Mouse (Mus musculus): ENCODE measurements around the gene Gm10717. TPM values are rescaled to one million over a fixed set of nuclear protein-coding genes. Genes with fewer than 3 reads are reported as not detected.
"Not testable (repeated sequence)": the region's sequence is repeated elsewhere in the genome, so short reads cannot be mapped to it uniquely, and the experiment has no call there.

The Gm10717 gene
- polyA plus RNA-seq, 1 experiment from 2014 or later, result 0.53 TPM

DNA sequence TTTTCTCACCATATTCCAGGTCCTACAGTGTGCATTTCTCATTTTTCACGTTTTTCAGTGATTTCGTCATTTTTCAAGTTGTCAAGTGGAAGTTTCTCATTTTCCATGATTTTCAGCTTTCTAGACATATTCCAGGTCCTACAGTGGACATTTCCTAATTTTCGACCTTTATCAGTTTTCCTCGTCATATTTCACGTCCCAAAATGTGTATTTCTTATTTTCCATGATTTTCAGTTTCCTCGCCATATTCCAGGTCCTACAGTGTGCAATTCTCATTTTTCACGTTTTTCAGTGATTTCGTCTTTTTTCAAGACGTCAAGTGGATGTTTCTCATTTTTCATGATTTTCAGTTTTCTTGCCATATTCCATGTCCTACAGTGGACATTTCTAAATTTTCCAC, 2.0 kb downstream of the Gm10717 start:
- H3K9me3 ChIP-seq (ENCODE audit: control insufficient read depth, low read length); H3K4me1 ChIP-seq (ENCODE audit: control insufficient read depth in 2 of 2, insufficient read depth in 2 of 2, low read length in 2 of 2); H3K4me3 ChIP-seq (ENCODE audit: control insufficient read depth in 1 of 2, insufficient read depth in 1 of 2, low read depth in 1 of 2, low read length in 2 of 2); H3K36me3 ChIP-seq (ENCODE audit: control insufficient read depth, insufficient read depth, low read length); H3K27ac ChIP-seq (replicated peaks in 1 of 2; ENCODE audit: control insufficient read depth in 1 of 2, insufficient read depth in 1 of 2, low read depth in 2 of 2, low read length in 2 of 2); H3K27me3 ChIP-seq (ENCODE audit: control insufficient read depth, insufficient read depth, low read length); ATAC-seq (ENCODE audit: insufficient number of reproducible peaks, insufficient read depth, low FRiP score, low read depth); H3K4me2 ChIP-seq (ENCODE audit: low read length); H3K9ac ChIP-seq (ENCODE audit: low read length): not testable (repeated sequence)
- 64% methylated on average over 9 of the region's 9 CpGs for WGBS

DNA sequence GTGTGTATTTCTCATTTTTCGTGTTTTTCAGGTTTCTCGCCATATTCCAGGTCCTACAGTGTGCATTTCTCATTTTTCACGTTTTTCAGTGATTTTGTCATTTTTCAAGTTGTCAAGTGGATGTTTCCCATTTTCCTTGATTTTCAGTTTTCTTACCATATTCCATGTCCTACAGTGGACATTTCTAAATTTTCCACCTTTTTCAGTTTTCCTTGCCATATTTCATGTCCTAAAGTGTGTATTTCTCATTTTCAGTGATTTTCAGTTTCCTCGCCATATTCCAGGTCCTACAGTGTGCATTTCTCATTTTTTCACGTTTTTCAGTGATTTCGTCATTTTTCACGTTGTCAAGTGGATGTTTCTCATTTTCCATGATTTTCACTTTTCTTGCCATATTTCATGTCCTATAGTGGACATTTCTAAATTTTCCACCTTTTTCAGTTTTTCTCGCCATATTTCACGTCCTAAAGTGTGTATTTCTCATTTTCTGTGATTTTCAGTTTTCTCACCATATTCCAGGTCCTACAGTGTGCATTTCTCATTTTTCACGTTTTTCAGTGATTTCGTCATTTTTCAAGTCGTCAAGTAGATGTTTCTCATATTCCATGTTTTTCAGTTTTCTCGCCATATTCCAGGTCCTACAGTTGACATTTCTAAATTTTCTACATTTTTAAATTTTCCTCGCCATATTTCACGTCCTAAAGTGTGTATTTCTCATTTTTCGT, 4.2 kb downstream of the Gm10717 start:
- H3K27me3 ChIP-seq (ENCODE audit: control insufficient read depth, insufficient read depth, low read length); H3K36me3 ChIP-seq (ENCODE audit: control insufficient read depth, insufficient read depth, low read length); H3K4me3 ChIP-seq (ENCODE audit: control insufficient read depth in 1 of 2, insufficient read depth in 1 of 2, low read depth in 1 of 2, low read length in 2 of 2); ATAC-seq (ENCODE audit: insufficient number of reproducible peaks, insufficient read depth, low FRiP score, low read depth); H3K9ac ChIP-seq (ENCODE audit: low read length); H3K4me2 ChIP-seq (ENCODE audit: low read length); H3K27ac ChIP-seq (replicated peaks in 1 of 2; ENCODE audit: control insufficient read depth in 1 of 2, insufficient read depth in 1 of 2, low read depth in 2 of 2, low read length in 2 of 2); H3K9me3 ChIP-seq (ENCODE audit: control insufficient read depth, low read length); H3K4me1 ChIP-seq (ENCODE audit: control insufficient read depth in 2 of 2, insufficient read depth in 2 of 2, low read length in 2 of 2): not testable (repeated sequence)
- WGBS, result 60% methylated on average over 12 of the region's 16 CpGs

GRCm38 (mm10) chr9:3030677-3031318, 5.6 kb downstream of the Gm10717 start:
- not testable (repeated sequence) for H3K9ac ChIP-seq (ENCODE audit: low read length); H3K4me2 ChIP-seq (ENCODE audit: low read length); H3K4me1 ChIP-seq (ENCODE audit: control insufficient read depth in 2 of 2, insufficient read depth in 2 of 2, low read length in 2 of 2); H3K27me3 ChIP-seq (ENCODE audit: control insufficient read depth, insufficient read depth, low read length); H3K4me3 ChIP-seq (ENCODE audit: control insufficient read depth in 1 of 2, insufficient read depth in 1 of 2, low read depth in 1 of 2, low read length in 2 of 2); H3K36me3 ChIP-seq (ENCODE audit: control insufficient read depth, insufficient read depth, low read length); H3K9me3 ChIP-seq (ENCODE audit: control insufficient read depth, low read length); H3K27ac ChIP-seq (replicated peaks in 1 of 2; ENCODE audit: control insufficient read depth in 1 of 2, insufficient read depth in 1 of 2, low read depth in 2 of 2, low read length in 2 of 2)
- ATAC-seq (ENCODE audit: insufficient number of reproducible peaks, insufficient read depth, low FRiP score, low read depth), result peak; percentile 44; the same call in 1 of the 2 replicates
- 50% methylated on average over 2 of the region's 10 CpGs for whole genome bisulfite sequencing

DNA sequence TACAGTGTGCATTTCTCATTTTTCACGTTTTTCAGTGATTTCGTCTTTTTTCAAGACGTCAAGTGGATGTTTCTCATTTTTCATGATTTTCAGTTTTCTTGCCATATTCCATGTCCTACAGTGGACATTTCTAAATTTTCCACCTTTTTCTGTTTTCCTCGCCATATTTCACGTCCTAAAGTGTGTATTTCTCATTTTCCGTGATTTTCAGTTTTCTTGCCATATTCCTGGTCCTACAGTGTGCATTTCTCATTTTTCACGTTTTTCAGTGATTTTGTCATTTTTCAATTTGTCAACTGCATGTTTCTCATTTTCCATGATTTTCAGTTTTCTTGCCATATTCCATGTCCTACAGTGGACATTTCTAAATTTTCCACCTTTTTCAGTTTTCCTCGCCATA, 9.1 kb downstream of the Gm10717 start, which contains the start of gene Gm17535:
Gene Gm17535, plus strand, starts transcription at position 301 of the 400 bp plus-strand sequence.
- no CpG with 5 or more reads among the region's 8 CpGs for WGBS
- not testable (repeated sequence) for H3K27ac ChIP-seq (replicated peaks in 1 of 2; ENCODE audit: control insufficient read depth in 1 of 2, insufficient read depth in 1 of 2, low read depth in 2 of 2, low read length in 2 of 2); H3K27me3 ChIP-seq (ENCODE audit: control insufficient read depth, insufficient read depth, low read length); H3K9me3 ChIP-seq (ENCODE audit: control insufficient read depth, low read length); H3K4me1 ChIP-seq (ENCODE audit: control insufficient read depth in 2 of 2, insufficient read depth in 2 of 2, low read length in 2 of 2); H3K36me3 ChIP-seq (ENCODE audit: control insufficient read depth, insufficient read depth, low read length); H3K9ac ChIP-seq (ENCODE audit: low read length); ATAC-seq (ENCODE audit: insufficient number of reproducible peaks, insufficient read depth, low FRiP score, low read depth); H3K4me3 ChIP-seq (ENCODE audit: control insufficient read depth in 1 of 2, insufficient read depth in 1 of 2, low read depth in 1 of 2, low read length in 2 of 2); H3K4me2 ChIP-seq (ENCODE audit: low read length)

DNA sequence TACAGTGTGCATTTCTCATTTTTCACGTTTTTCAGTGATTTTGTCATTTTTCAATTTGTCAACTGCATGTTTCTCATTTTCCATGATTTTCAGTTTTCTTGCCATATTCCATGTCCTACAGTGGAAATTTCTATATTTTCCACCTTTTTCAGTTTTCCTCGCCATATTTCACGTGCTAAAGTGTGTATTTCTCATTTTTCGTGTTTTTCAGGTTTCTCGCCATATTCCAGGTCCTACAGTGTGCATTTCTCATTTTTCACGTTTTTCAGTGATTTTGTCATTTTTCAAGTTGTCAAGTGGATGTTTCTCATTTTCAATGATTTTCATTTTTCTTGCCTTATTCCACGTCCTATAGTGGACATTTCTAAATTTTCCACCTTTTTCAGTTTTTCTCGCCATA, 11.4 kb downstream of the Gm10717 start, which contains the start of gene Gm10715:
Gene Gm10715, plus strand, starts transcription at position 301 of the 400 bp plus-strand sequence.
- not testable (repeated sequence) for H3K4me1 ChIP-seq (ENCODE audit: control insufficient read depth in 2 of 2, insufficient read depth in 2 of 2, low read length in 2 of 2); H3K27ac ChIP-seq (replicated peaks in 1 of 2; ENCODE audit: control insufficient read depth in 1 of 2, insufficient read depth in 1 of 2, low read depth in 2 of 2, low read length in 2 of 2); H3K4me3 ChIP-seq (ENCODE audit: control insufficient read depth in 1 of 2, insufficient read depth in 1 of 2, low read depth in 1 of 2, low read length in 2 of 2); H3K27me3 ChIP-seq (ENCODE audit: control insufficient read depth, insufficient read depth, low read length); H3K4me2 ChIP-seq (ENCODE audit: low read length); H3K36me3 ChIP-seq (ENCODE audit: control insufficient read depth, insufficient read depth, low read length); H3K9me3 ChIP-seq (ENCODE audit: control insufficient read depth, low read length); H3K9ac ChIP-seq (ENCODE audit: low read length); ATAC-seq (ENCODE audit: insufficient number of reproducible peaks, insufficient read depth, low FRiP score, low read depth)
- 71% methylated on average over 6 of the region's 8 CpGs for WGBS

DNA sequence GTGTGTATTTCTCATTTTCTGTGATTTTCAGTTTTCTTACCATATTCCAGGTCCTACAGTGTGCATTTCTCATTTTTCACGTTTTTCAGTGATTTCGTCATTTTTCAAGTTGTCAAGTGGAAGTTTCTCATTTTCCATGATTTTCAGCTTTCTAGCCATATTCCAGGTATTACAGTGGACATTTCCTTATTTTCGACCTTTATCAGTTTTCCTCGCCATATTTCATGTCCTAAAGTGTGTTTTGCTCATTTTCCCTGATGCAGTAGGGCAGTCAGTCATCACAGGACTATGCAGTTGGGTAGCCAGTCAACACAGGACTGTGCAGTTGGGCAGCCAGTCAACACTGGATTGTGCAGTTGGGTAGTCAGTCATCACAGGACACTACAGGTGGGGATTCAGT, 12.9 kb downstream of the Gm10717 start:
- WGBS, result 56% methylated on average over 4 of the region's 4 CpGs
- ATAC-seq (ENCODE audit: insufficient number of reproducible peaks, insufficient read depth, low FRiP score, low read depth); H3K9ac ChIP-seq (ENCODE audit: low read length); H3K4me3 ChIP-seq (ENCODE audit: control insufficient read depth in 1 of 2, insufficient read depth in 1 of 2, low read depth in 1 of 2, low read length in 2 of 2); H3K36me3 ChIP-seq (ENCODE audit: control insufficient read depth, insufficient read depth, low read length); H3K4me2 ChIP-seq (ENCODE audit: low read length); H3K27ac ChIP-seq (replicated peaks in 1 of 2; ENCODE audit: control insufficient read depth in 1 of 2, insufficient read depth in 1 of 2, low read depth in 2 of 2, low read length in 2 of 2); H3K27me3 ChIP-seq (ENCODE audit: control insufficient read depth, insufficient read depth, low read length); H3K4me1 ChIP-seq (ENCODE audit: control insufficient read depth in 2 of 2, insufficient read depth in 2 of 2, low read length in 2 of 2); H3K9me3 ChIP-seq (ENCODE audit: control insufficient read depth, low read length): not testable (repeated sequence)

All from heart, embryonic 14.5 days (tissue).